Mouse (Mus musculus): Measurements from ENCODE around the gene Gfm1. TPM values are rescaled to one million over a fixed set of nuclear protein-coding genes. Genes with fewer than 3 reads are reported as not detected.

The Gfm1 gene
- total RNA-seq, 4 experiments from 2014 or later, result 107 to 116 (median 111) TPM

DNA sequence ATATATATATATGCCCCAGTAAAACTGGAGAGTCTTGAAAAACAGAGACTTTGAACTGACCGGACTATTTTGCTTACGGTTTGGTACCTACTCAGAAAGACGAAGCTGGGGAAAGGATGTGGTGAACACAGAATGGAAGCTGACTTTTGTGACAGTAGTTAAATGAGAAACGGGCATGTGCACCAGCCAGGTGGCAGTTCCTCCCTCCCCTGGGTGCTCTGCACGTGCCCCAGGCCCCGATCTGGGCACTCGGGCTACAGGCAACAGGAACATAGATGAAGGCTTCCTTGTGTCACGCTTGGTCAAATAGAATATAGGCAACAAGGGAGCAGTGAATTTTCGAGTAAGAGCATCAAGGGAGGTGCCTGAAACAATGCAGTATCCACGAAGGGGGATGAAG is 66.4 kb downstream of the Gfm1 start:
- DNase-seq (ENCODE audit: low spot score in 2 of 2), result no peak

DNA sequence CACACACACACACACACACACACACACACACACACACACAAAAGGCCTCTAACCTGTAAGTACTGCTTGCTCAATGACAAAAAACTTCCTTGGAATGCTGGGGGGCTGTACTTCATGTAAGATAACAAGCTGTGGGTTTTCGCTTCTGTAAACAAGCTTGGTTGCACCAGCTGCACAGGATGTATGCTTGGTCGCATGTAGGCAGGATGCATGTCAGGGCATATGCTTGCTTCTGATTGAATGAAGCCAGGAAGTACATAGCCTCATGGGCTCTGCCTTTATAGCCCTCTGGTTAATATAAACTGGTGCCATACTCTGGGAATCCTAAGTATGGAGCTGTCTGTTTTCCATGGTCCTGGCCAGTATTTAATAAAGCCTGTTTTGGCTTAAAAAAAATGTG is 68.1 kb downstream of the Gfm1 start:
- no peak for DNase-seq (ENCODE audit: low spot score in 2 of 2)

DNA sequence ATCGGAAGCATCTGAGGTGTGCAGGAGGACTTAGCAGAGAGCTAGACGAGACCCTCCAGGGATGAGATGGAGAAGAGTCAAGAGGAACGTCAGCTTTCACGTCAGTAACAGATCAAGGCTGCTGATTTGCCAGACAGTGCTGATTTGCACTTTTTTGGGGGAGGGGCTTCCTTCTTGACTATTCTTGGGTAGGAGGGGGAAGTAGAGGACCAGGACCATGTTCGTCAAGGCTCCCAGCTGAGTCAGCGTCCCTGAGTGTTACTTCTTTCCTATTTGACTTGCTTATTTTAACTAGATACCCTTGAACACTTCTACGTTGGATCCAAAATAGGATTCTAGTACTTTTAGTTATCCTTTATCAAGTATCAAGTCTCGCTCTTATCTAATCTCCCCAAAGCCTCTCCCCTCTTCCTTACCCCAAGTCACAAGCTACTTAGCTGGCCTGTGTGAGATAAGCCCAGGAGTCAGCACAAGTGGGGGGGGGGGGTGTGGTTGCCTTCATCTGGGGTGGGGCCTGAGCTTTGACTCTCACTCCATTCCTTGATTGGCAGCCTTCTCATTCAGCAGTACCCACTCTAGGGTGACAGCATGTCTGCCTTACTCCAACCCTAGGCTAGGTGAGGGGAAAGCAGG is 69.0 kb downstream of the Gfm1 start:
- DNase-seq (ENCODE audit: low spot score in 2 of 2), result no peak

DNA sequence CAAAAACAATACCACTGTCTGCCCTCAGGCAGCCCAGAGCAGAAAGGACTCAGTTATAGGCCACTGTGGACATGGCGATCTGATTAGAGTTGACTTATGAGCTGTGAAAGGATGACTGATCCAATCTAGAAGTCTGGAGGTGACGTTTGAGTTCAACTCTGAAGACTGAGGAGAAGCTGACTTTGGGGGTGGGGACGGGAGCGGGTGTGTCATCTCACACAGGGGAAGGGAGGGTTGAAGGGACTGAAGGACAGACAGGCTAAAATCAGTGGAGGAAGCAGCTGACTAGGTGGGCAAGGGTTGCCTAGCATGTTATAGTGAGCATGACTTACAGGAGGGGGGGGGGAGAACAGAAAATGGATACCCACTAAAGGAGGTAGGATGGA is 69.5 kb downstream of the Gfm1 start:
- no peak for DNase-seq (ENCODE audit: low spot score in 2 of 2)

DNA sequence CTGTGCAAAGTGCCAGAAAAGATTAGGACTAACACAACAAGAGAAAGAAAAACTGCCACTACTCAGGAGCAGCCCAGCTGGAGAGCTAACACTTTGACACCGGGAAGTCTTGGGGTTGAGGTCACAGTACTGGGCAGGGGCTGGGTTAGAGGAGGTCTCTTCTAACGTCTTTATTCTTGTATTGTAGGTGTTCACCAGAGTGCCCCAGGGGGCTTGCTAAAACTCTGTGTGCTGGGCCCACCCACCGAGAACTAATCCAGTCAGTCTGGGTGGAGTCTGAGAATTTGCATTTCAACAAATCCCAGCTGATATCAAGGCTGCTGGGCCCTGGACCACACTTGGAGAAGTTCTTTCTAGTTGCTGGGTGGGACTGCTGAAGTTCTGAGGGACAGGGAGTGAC is 74.0 kb downstream of the Gfm1 start:
- no peak for DNase-seq (ENCODE audit: low spot score in 2 of 2)

DNA sequence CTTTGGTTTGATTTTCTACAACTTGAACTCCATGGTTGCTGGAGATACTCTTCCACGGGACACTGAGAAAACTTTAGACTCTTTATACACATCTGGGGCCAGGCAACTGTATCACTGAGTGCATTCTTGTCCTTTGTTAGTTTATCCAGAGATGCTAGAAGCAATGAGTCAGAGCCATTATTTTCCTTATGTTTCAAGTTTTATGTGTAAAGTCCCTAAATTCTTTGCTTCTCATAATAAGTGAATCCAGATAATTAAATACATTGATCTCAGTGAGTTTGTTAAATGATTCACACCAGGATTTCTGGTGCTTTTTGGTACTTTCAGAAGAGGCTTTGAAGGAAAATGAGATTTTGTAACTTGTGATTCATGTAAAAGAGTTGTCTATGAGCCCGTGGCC is 75.4 kb downstream of the Gfm1 start:
- DNase-seq (ENCODE audit: low spot score in 2 of 2), result no peak

DNA sequence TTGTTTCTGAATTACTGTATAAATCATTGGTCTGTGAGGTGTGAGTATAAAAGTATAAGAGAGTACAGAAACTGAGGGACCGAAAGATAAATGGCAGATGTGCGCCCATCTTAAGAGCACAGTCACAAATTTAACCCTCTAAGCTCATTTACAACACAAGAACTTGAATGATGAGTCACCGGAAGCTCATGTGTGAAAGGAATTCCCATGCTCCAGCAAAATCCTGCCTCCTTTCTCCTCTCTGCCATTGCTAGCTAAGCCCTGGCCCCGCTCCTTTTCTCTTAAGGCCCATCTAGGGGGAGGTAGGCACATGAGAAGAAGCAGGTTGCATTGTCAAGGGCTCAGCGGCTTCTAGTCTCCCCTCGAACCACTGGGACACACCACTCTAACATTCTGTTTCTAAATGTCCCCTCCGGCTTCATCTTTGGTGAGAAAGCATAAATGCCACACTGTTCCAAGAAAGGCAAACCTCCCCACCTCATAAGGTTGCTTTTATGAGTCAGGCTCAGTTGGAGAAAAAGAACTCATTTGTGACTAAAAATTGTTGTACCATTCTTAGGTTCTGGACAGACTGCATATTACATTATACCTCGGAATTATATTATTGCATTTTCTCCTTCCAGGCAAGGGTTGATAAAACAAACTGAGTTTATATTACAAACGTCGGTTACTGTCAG is 78.5 kb downstream of the Gfm1 start:
- no peak for DNase-seq (ENCODE audit: low spot score in 2 of 2)

DNA sequence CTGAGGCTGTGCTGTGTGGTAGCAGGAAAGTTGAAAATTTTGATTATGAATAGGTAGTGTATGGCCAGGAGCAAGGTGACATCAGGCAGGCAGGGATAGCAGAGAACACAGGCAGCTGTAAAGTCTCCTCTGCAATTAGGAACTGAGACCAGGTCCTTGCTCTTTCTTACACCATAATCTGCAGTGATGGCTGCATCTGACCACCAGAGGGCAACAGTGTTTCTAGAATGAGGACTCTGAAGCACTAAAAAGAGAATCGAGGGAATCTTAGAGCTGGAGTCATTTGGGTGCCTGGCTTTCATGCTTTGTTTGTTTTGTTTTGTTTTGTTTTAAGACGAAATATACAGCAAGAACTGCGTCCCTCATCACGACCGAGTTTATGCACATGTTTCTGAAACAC is 82.9 kb downstream of the Gfm1 start:
- DNase-seq (ENCODE audit: low spot score in 2 of 2), result peak; percentile 37 to 51

DNA sequence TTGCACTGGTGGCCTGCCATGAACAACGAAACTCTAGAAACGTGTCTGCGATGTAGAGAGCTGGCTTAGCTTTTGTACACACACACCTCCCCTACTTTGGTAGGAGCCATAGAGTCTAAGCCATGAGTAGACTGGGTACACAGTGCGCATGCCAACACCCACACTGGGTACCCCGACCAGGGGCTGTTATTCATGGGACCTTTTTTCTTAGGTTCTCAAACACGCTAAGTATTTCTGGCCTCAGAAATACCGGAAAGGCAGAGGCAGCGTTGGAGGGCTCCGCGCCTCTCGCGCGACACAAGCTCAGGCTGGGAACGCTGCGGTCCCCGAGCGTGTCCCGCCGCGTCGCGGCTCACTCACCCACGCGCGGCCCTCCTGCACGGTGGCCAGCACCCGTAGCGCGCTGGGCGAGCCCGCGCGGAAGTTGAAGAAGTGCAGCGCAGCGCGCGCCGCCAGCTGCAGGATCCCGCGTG is 84.9 kb downstream of the Gfm1 start:
- no peak for DNase-seq (ENCODE audit: low spot score in 2 of 2)

DNA sequence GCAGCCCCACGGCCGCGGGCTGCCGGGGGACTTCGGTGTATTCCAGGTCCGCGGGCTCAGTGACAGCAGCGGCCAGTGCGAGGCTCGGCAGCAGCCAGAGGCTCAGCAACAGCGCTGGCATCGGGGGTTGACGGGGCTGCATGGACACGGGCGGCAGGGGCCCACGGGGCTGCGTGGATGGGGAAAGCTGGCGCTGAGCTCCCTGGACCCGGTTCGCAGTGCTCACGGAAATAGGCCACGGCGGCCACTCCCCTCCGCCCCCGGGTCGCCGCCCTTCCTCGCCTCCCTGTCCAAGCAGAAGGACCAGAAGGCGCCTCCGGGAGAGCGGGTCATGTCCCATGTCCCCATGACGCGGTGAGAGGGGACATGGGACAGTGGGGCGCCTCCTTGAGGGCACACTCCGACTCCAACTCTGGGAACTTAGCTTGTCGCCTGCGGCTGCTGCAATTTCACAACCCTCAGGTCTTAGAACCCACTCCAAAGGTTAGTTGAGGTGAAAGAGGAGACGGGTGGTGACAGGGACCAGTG is 85.4 kb downstream of the Gfm1 start, which contains the start of gene Rarres1:
Gene Rarres1 (minus strand): TSS at position 250 of the 528 bp plus-strand sequence.
- DNase-seq (ENCODE audit: low spot score in 2 of 2), result no peak

DNA sequence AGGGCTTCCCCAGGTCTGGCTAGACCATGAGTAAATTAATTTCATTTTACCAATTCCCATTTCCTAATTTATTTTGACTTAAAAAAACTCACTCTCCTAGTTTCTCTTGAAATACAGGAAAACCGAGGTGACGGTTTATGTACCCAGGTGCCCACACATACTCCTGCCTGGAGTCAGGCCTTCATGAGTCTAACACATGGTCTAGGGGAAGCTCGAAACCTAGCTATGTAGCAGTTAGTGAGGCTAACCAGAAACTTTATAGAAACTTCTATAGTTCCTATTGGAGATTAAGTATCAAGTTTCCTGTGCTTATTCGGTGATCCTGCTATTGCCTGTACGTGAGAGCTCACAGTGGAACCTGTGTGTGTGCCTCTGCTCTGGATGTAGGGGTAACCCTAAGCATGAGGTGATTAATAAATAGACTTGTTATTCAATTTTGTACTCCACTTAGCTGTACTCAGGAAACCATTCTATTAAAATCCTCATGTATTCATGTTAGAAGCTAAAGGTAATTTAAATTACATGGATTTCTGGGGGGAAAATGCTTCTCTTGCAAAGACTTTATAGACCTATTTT is 90.8 kb downstream of the Gfm1 start:
- no peak for DNase-seq (ENCODE audit: low spot score in 2 of 2)

DNA sequence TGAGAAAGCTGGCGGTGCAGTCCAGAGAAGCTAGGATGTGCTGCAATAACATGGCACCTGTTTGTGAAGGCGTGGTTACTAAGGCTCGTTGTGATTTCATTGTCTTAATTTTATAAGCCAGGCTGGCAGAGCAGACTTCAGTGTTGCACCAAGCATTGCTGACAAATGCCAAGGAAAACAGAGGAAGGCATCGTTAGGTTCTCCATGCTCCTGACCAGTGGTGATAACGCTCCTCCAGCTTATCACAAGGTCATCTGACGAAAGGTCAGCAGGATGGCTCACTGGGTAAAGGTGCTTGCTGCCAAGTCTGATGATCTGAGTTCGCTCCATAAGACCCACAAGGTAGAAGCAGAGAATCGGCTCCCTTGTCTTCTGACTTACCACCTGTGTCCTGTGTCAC is 92.8 kb downstream of the Gfm1 start:
- no peak for DNase-seq (ENCODE audit: low spot score in 2 of 2)

DNA sequence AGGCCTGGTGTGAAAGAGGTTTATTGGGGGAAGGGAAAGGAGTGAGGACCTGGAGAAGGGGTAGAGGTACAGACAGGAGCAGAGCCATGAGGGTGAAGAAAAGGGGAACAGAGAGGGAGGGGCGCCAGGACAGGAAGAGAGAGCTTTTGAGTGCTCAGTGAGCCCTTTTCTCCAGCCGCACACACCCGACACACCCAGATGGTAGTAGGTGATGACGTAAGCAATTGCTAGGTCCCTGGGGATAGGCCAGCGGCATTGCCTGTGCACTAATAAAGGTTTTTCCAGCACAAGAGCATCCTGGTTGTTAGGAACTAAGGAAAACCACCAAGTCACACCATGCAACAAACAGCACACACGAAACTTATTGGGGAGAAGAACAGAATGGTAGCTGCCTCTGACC is 94.9 kb downstream of the Gfm1 start:
- DNase-seq (ENCODE audit: low spot score in 2 of 2), result no peak

Other genes with a start within 250 kb of the Gfm1 start
- gene Mlf1, start 56.0 kb upstream of the Gfm1 start, total RNA-seq (2022), result 100 to 1,000 TPM; 179 to 386 (median 241) TPM
- gene Gm17402, start 54.9 kb upstream of the Gfm1 start, total RNA-seq (2022), result not detected
- 1 to 10 TPM in 3 of 4 experiments, under 1 TPM in 1; 0.29 to 2.3 (median 1.1) TPM for gene Lxn, start 33.8 kb downstream of the Gfm1 start, total RNA-seq (2022)
- under 1 TPM; 0.29 to 0.72 (median 0.41) TPM for gene Rarres1, start 85.4 kb downstream of the Gfm1 start, total RNA-seq (2022)
- gene Mfsd1, start 152.6 kb downstream of the Gfm1 start, total RNA-seq (2022), result 10 to 100 TPM; 19.8 to 30.5 (median 25.2) TPM

Data from gastrocnemius, adult 8-10 months (tissue).